Mouse (Mus musculus) olfactory bulb, adult 2 months (tissue): ENCODE results near the gene Ctcfl.

ENCODE experiments used
- CTCF ChIP-seq: fragments of 200-500 bp; IDR thresholded peaks from 2 replicates; pipeline ENCODE4 v1.5.1; 2012; ENCODE audit warnings: low read depth, mild to moderate bottlenecking, low read length, moderate library complexity; ENCODE audit not compliant: insufficient read depth
- POLR2A ChIP-seq: fragments of 200-500 bp; IDR thresholded peaks from 2 replicates; pipeline ENCODE4 v1.6.1; 2012; ENCODE audit warnings: mild to moderate bottlenecking, low read depth, low read length, moderate library complexity; ENCODE audit not compliant: insufficient read depth

DNA sequence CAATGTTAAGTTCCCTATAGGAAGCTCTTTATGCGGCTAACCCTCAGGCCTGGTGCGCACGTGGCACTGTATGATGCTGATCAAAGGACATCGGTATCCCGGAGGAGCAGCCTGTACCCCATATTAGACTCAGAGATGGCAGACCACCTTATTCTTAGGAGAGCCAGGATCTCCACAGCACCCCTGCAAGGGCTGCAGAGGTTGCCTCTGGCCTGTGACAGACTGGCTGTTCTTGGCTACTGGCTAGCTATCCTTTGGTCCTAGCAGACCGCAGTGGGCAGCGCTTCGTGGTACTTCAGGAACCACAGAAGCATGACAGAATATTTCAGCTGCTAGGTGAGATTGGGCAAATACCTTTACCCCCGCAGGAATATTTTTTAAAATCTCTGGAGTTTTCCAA lies 12.9 kb downstream of the Ctcfl start:
- TF ChIP-seq CTCF (no peak), POLR2A (no peak)
